Mouse (Mus musculus) lung, embryonic 14.5 days (tissue): ENCODE results near the gene Slit3. TPM values are rescaled to one million over a fixed set of nuclear protein-coding genes. Genes with fewer than 3 reads are reported as not detected.

Source experiments
- ATAC-seq: fragments of 200-750 bp; cut with Nextera tagmentation; 2 replicates; pipeline ENCODE4 v1.8.0; 2017; ENCODE audit warnings: mild to moderate bottlenecking, moderate TSS enrichment, moderate library complexity; ENCODE audit not compliant: insufficient read depth
- DNase-seq: peaks from one replicate; pipeline ENCODE4 v3.0.0-alpha.2; 2015
- H3K27ac ChIP-seq: fragments of 300-500 bp; sonication (generic); 2 replicates; pipeline ENCODE4 v1.5.1; 2014; ENCODE audit warnings: low read depth, mild to moderate bottlenecking, moderate library complexity
- H3K27me3 ChIP-seq: fragments of 300-500 bp; sonication (generic); 2 replicates; pipeline ENCODE4 v1.6.1; 2014; ENCODE audit warnings: low read length, control low read depth; ENCODE audit not compliant: insufficient read depth
- H3K36me3 ChIP-seq: fragments of 300-500 bp; sonication (generic); 2 replicates; pipeline ENCODE4 v1.6.1; 2014; ENCODE audit warnings: control low read depth; ENCODE audit not compliant: insufficient read depth
- H3K4me1 ChIP-seq: fragments of 300-500 bp; sonication (generic); 2 replicates; pipeline ENCODE4 v1.6.1; 2014; ENCODE audit warnings: antibody characterized with exemption, control low read depth; ENCODE audit not compliant: insufficient read depth
- H3K4me2 ChIP-seq: fragments of 300-500 bp; sonication (generic); 2 replicates; pipeline ENCODE4 v1.6.1; 2014; ENCODE audit warnings: mild to moderate bottlenecking
- H3K4me3 ChIP-seq: fragments of 300-500 bp; sonication (generic); 2 replicates; pipeline ENCODE4 v1.5.1; 2014; ENCODE audit warnings: low read depth, low read length
- H3K9ac ChIP-seq: fragments of 300-500 bp; sonication (generic); 2 replicates; pipeline ENCODE4 v1.6.1; 2014
- H3K9me3 ChIP-seq: fragments of 300-500 bp; sonication (generic); 2 replicates; pipeline ENCODE4 v1.6.1; 2016; ENCODE audit warnings: low read depth, low read length, control low read depth
- CTCF ChIP-seq: IDR thresholded peaks from 2 replicates; pipeline ENCODE4 v1.5.1; 2016; ENCODE audit warnings: antibody characterized with exemption, low read depth
- WGBS: fragments of 180-500 bp; shearing (Covaris S2); extraction: QIAGEN DNeasy Blood & Tissue Kit; methylation state at CpG from one replicate; pipeline ENCODE4 v1.1.7; 2014; 5-methylcytosine and 5-hydroxymethylcytosine counted together
- polyA plus RNA-seq: library from polyadenylated mRNA; unstranded; fragments of >200 nt; fragmentation: Nextera tagmentation; extraction: Ambion mirVana; gene quantifications from 2 replicates; pipeline ENCODE4 v1.2.1, GENCODE M21; 2014

Slit3 gene
- polyA plus RNA-seq, 1 experiment from 2014 or later, result 37.3 TPM

GRCm38 (mm10) chr11:35210728-35211682 lies 90.0 kb downstream of the Slit3 start:
- DNase-seq (peak; percentile 60), ATAC-seq (peak; percentile 55; the same call in 1 of the 2 replicates)
- Histone ChIP-seq H3K27me3 (no peaks in the 10 kb centered on the region), H3K36me3 (no peaks in the 10 kb centered on the region), H3K4me2 (no peak overlapping the region), H3K27ac (peak overlapping the region; percentile 20; the same call in 1 of the 2 replicates), H3K4me3 (no peak overlapping the region), H3K4me1 (peaks cover 10% of the 10 kb centered on the region; the same call in 1 of the 2 replicates), H3K9me3 (no peaks in the 10 kb centered on the region), H3K9ac (no peak overlapping the region)
- no peak for TF ChIP-seq CTCF
- 41% methylated on average over 14 of the region's 14 CpGs for WGBS

- Histone ChIP-seq H3K9me3 (no peaks in the 10 kb centered on the region), H3K4me2 (no peak overlapping the region), H3K9ac (no peak overlapping the region), H3K4me1 (peaks cover 5% of the 10 kb centered on the region; the same call in 1 of the 2 replicates), H3K4me3 (no peak overlapping the region), H3K27ac (no peak overlapping the region), H3K27me3 (no peaks in the 10 kb centered on the region), H3K36me3 (no peaks in the 10 kb centered on the region)
- WGBS, result 29% methylated on average over 4 of the region's 4 CpGs
- TF ChIP-seq CTCF, result no peak
- DNase-seq (no peak), ATAC-seq (no peak)
Observed at GRCm38 (mm10) chr11:35224025-35224424, 103.0 kb downstream of the Slit3 start.

GRCm38 (mm10) chr11:35231361-35232090 lies 110.5 kb downstream of the Slit3 start:
- no peak overlapping the region for H3K4me2 ChIP-seq
- no peak for TF ChIP-seq CTCF
- H3K9ac ChIP-seq, result no peak overlapping the region
- ATAC-seq (no peak), DNase-seq (no peak)
- no peak overlapping the region for H3K4me3 ChIP-seq
- H3K36me3 ChIP-seq, result no peaks in the 10 kb centered on the region
- no peaks in the 10 kb centered on the region for H3K4me1 ChIP-seq
- 80% methylated on average over 10 of the region's 10 CpGs for WGBS
- no peaks in the 10 kb centered on the region for H3K27me3 ChIP-seq
- H3K27ac ChIP-seq, result no peak overlapping the region
- H3K9me3 ChIP-seq, result no peaks in the 10 kb centered on the region

GRCm38 (mm10) chr11:35232321-35232720 lies 111.3 kb downstream of the Slit3 start:
- Histone ChIP-seq H3K27ac (no peak overlapping the region), H3K9me3 (no peaks in the 10 kb centered on the region), H3K27me3 (no peaks in the 10 kb centered on the region), H3K36me3 (no peaks in the 10 kb centered on the region), H3K4me3 (no peak overlapping the region), H3K4me2 (no peak overlapping the region), H3K4me1 (no peaks in the 10 kb centered on the region), H3K9ac (no peak overlapping the region)
- no peak for ATAC-seq
- no peak for DNase-seq
- TF ChIP-seq CTCF, result no peak
- 86% methylated on average over 4 of the region's 4 CpGs for WGBS

GRCm38 (mm10) chr11:35241379-35241778 lies 120.4 kb downstream of the Slit3 start:
- Histone ChIP-seq H3K4me2 (no peak overlapping the region), H3K4me3 (no peak overlapping the region), H3K27ac (no peak overlapping the region), H3K9me3 (no peaks in the 10 kb centered on the region), H3K36me3 (no peaks in the 10 kb centered on the region), H3K9ac (no peak overlapping the region), H3K4me1 (no peaks in the 10 kb centered on the region), H3K27me3 (no peaks in the 10 kb centered on the region)
- TF ChIP-seq CTCF, result no peak
- no peak for DNase-seq
- ATAC-seq, result no peak
- 92% methylated on average over 7 of the region's 7 CpGs for WGBS

GRCm38 (mm10) chr11:35243597-35243996 lies 122.6 kb downstream of the Slit3 start:
- Histone ChIP-seq H3K4me2 (no peak overlapping the region), H3K27ac (no peak overlapping the region), H3K9ac (no peak overlapping the region), H3K4me3 (no peak overlapping the region), H3K36me3 (no peaks in the 10 kb centered on the region), H3K27me3 (no peaks in the 10 kb centered on the region), H3K9me3 (no peaks in the 10 kb centered on the region), H3K4me1 (no peaks in the 10 kb centered on the region)
- TF ChIP-seq CTCF, result no peak
- ATAC-seq (no peak), DNase-seq (peak; percentile 21)
- WGBS, result 74% methylated on average over 9 of the region's 9 CpGs

- H3K9me3 ChIP-seq, result no peaks in the 10 kb centered on the region
- no peak overlapping the region for H3K4me2 ChIP-seq
- DNase-seq (peak; percentile 21), ATAC-seq (no peak)
- TF ChIP-seq CTCF, result no peak
- H3K4me1 ChIP-seq, result no peaks in the 10 kb centered on the region
- no peaks in the 10 kb centered on the region for H3K27me3 ChIP-seq
- 71% methylated on average over 7 of the region's 7 CpGs for WGBS
- no peak overlapping the region for H3K9ac ChIP-seq
- no peak overlapping the region for H3K4me3 ChIP-seq
- no peaks in the 10 kb centered on the region for H3K36me3 ChIP-seq
- no peak overlapping the region for H3K27ac ChIP-seq
Observed at GRCm38 (mm10) chr11:35244526-35244925, 123.5 kb downstream of the Slit3 start.
